Mouse (Mus musculus) stomach, postnatal 0 days (tissue): Measurements from ENCODE around the gene Mcur1. TPM values are rescaled to one million over a fixed set of nuclear protein-coding genes. Genes with fewer than 3 reads are reported as not detected.

Source experiments
- ATAC-seq: fragments of 200-750 bp; cut with Nextera tagmentation; 2 replicates; pipeline ENCODE4 v1.8.0; 2017; ENCODE audit not compliant: low FRiP score, low TSS enrichment
- DNase-seq: peaks from one replicate; pipeline ENCODE4 v3.0.0-alpha.2; 2016; ENCODE audit warnings: low spot score
- H3K27ac ChIP-seq: fragments of 300-500 bp; sonication (generic); replicated peaks from 2 replicates; pipeline ENCODE4 v1.5.1; 2014; ENCODE audit warnings: mild to moderate bottlenecking, control low read depth
- H3K27me3 ChIP-seq: fragments of 300-500 bp; sonication (generic); 2 replicates; pipeline ENCODE4 v1.6.1; 2014; ENCODE audit warnings: low read length; ENCODE audit not compliant: control insufficient read depth, insufficient read depth
- H3K36me3 ChIP-seq: fragments of 300-500 bp; sonication (generic); 2 replicates; pipeline ENCODE4 v1.6.1; 2014; ENCODE audit warnings: low read length, mixed read lengths; ENCODE audit not compliant: control insufficient read depth, insufficient read depth
- H3K4me1 ChIP-seq: fragments of 300-500 bp; sonication (generic); replicated peaks from 2 replicates; pipeline ENCODE4 v1.6.1; 2014; ENCODE audit warnings: antibody characterized with exemption; ENCODE audit not compliant: control insufficient read depth, insufficient read depth
- H3K4me2 ChIP-seq: fragments of 300-500 bp; sonication (generic); replicated peaks from 2 replicates; pipeline ENCODE4 v1.6.1; 2014; ENCODE audit warnings: low read depth, mild to moderate bottlenecking, control low read depth, moderate library complexity
- H3K4me3 ChIP-seq: fragments of 300-500 bp; sonication (generic); 2 replicates; pipeline ENCODE4 v1.5.1; 2014; ENCODE audit warnings: low read depth, low read length, control low read depth
- H3K9ac ChIP-seq: fragments of 300-500 bp; sonication (generic); 2 replicates; pipeline ENCODE4 v1.6.1; 2014; ENCODE audit warnings: mild to moderate bottlenecking, low read length, control low read depth, mixed read lengths
- H3K9me3 ChIP-seq: fragments of 300-500 bp; sonication (generic); 2 replicates; pipeline ENCODE4 v1.6.1; 2016; ENCODE audit warnings: low read length; ENCODE audit not compliant: control insufficient read depth
- CTCF ChIP-seq: IDR thresholded peaks from 2 replicates; pipeline ENCODE4 v1.5.1; 2016; ENCODE audit warnings: antibody characterized with exemption, low read depth, mild to moderate bottlenecking, moderate library complexity
- EP300 ChIP-seq: optimal IDR thresholded peaks from 2 replicates; pipeline ENCODE3; 2016; ENCODE audit warnings: antibody characterized with exemption
- WGBS: fragments of 180-500 bp; shearing (Covaris S2); extraction: QIAGEN DNeasy Blood & Tissue Kit; methylation state at CpG from one replicate; pipeline ENCODE4 v1.1.7; 2014; 5-methylcytosine and 5-hydroxymethylcytosine counted together
- polyA plus RNA-seq: library from polyadenylated mRNA; unstranded; fragments of >200 nt; fragmentation: Nextera tagmentation; extraction: Ambion mirVana; gene quantifications from 2 replicates; pipeline ENCODE4 v1.2.1, GENCODE M21; 2015

Mcur1 gene
- polyA plus RNA-seq, 1 experiment from 2014 or later: 15.6 TPM

GRCm38 (mm10) chr13:43583504-43583903, 23.5 kb upstream of the Mcur1 start:
- WGBS: 55% methylated on average over 8 of the region's 8 CpGs
- DNase-seq: no peak
- Histone ChIP-seq H3K9ac (no peak overlapping the region), H3K4me2 (no peak overlapping the region), H3K9me3 (no peaks in the 10 kb centered on the region), H3K36me3 (no peaks in the 10 kb centered on the region), H3K4me3 (no peak overlapping the region), H3K4me1 (no peaks in the 10 kb centered on the region), H3K27ac (no peak overlapping the region), H3K27me3 (no peaks in the 10 kb centered on the region)
- TF ChIP-seq CTCF (no peak), EP300 (no peak)
- no peak for ATAC-seq

GRCm38 (mm10) chr13:43582961-43583360, 23.0 kb upstream of the Mcur1 start:
- no peak for ATAC-seq
- Histone ChIP-seq H3K36me3 (no peaks in the 10 kb centered on the region), H3K4me3 (no peak overlapping the region), H3K27ac (no peak overlapping the region), H3K4me1 (no peaks in the 10 kb centered on the region), H3K27me3 (no peaks in the 10 kb centered on the region), H3K9me3 (no peaks in the 10 kb centered on the region), H3K4me2 (no peak overlapping the region), H3K9ac (no peak overlapping the region)
- WGBS: 46% methylated on average over 16 of the region's 16 CpGs
- TF ChIP-seq EP300 (no peak), CTCF (no peak)
- no peak for DNase-seq

GRCm38 (mm10) chr13:43580661-43581060, 20.7 kb upstream of the Mcur1 start:
- Histone ChIP-seq H3K27ac (no peak overlapping the region), H3K36me3 (no peaks in the 10 kb centered on the region), H3K4me2 (no peak overlapping the region), H3K27me3 (no peaks in the 10 kb centered on the region), H3K4me1 (no peaks in the 10 kb centered on the region), H3K9ac (no peak overlapping the region), H3K4me3 (no peak overlapping the region), H3K9me3 (no peaks in the 10 kb centered on the region)
- DNase-seq: no peak
- WGBS: 88% methylated on average over 5 of the region's 5 CpGs
- TF ChIP-seq CTCF (no peak), EP300 (no peak)
- no peak for ATAC-seq

GRCm38 (mm10) chr13:43579740-43580139, 19.7 kb upstream of the Mcur1 start:
- ATAC-seq: peak; percentile 63; the same call in 1 of the 2 replicates
- Histone ChIP-seq H3K36me3 (no peaks in the 10 kb centered on the region), H3K4me2 (no peak overlapping the region), H3K9me3 (no peaks in the 10 kb centered on the region), H3K27me3 (no peaks in the 10 kb centered on the region), H3K9ac (no peak overlapping the region), H3K4me3 (no peak overlapping the region), H3K27ac (no peak overlapping the region), H3K4me1 (no peaks in the 10 kb centered on the region)
- DNase-seq: peak; percentile 62
- WGBS: 20% methylated on average over 18 of the region's 18 CpGs
- TF ChIP-seq EP300 (no peak), CTCF (peak; percentile 81)

- Histone ChIP-seq H3K4me2 (no peak overlapping the region), H3K27ac (no peak overlapping the region), H3K4me3 (no peak overlapping the region), H3K36me3 (no peaks in the 10 kb centered on the region), H3K9me3 (no peaks in the 10 kb centered on the region), H3K4me1 (no peaks in the 10 kb centered on the region), H3K9ac (no peak overlapping the region), H3K27me3 (no peaks in the 10 kb centered on the region)
- 91% methylated on average over 12 of the region's 12 CpGs for WGBS
- TF ChIP-seq CTCF (no peak), EP300 (no peak)
- DNase-seq (no peak), ATAC-seq (no peak)
Measured at GRCm38 (mm10) chr13:43577766-43578165, 17.8 kb upstream of the Mcur1 start.

GRCm38 (mm10) chr13:43577254-43577653, 17.3 kb upstream of the Mcur1 start:
- whole genome bisulfite sequencing: 63% methylated on average over 5 of the region's 5 CpGs

More at GRCm38 (mm10) chr13:43577254-43577653, 17.3 kb upstream of the Mcur1 start:
- Histone ChIP-seq H3K9me3 (no peaks in the 10 kb centered on the region), H3K27me3 (no peaks in the 10 kb centered on the region), H3K4me1 (no peaks in the 10 kb centered on the region), H3K4me2 (no peak overlapping the region), H3K36me3 (no peaks in the 10 kb centered on the region), H3K27ac (no peak overlapping the region), H3K9ac (no peak overlapping the region), H3K4me3 (no peak overlapping the region)
- ATAC-seq: no peak
- DNase-seq: no peak
- peak; percentile 57 for TF ChIP-seq CTCF
- TF ChIP-seq EP300: no peak
